Mouse (Mus musculus) gonadal fat pad, adult 2 months (tissue): Measurements from ENCODE around the gene Klf3. TPM values are rescaled to one million over a fixed set of nuclear protein-coding genes. Genes with fewer than 3 reads are reported as not detected.

Experiments used
- DNase-seq: peaks from one replicate; pipeline ENCODE4 v3.0.0-alpha.2; 2012; ENCODE audit warnings: low read depth
- polyA plus RNA-seq: library from polyadenylated mRNA; depleted of rRNA; stranded (reverse); fragments of >200 nt; gene quantifications from 2 replicates; pipeline ENCODE4 v1.2.3, GENCODE M21; 2012

The Klf3 gene
- polyA plus RNA-seq, 1 experiment, result 54.7 TPM

- no peak for DNase-seq
Measured at GRCm38 (mm10) chr5:64809864-64810263, 6.7 kb downstream of the Klf3 start.

GRCm38 (mm10) chr5:64810860-64811499, 7.8 kb downstream of the Klf3 start:
- DNase-seq, result no peak

- no peak for DNase-seq
Measured at GRCm38 (mm10) chr5:64811500-64812123, 8.4 kb downstream of the Klf3 start.

- DNase-seq, result no peak
Measured at GRCm38 (mm10) chr5:64812124-64812982, 9.2 kb downstream of the Klf3 start.

GRCm38 (mm10) chr5:64812983-64813304, 9.8 kb downstream of the Klf3 start:
- DNase-seq, result no peak

GRCm38 (mm10) chr5:64813361-64813760, 10.2 kb downstream of the Klf3 start:
- no peak for DNase-seq

- DNase-seq, result no peak
Measured at GRCm38 (mm10) chr5:64814416-64814815, 11.2 kb downstream of the Klf3 start.

GRCm38 (mm10) chr5:64815631-64816030, 12.4 kb downstream of the Klf3 start:
- DNase-seq, result no peak

GRCm38 (mm10) chr5:64816290-64816973, 13.2 kb downstream of the Klf3 start:
- no peak for DNase-seq

GRCm38 (mm10) chr5:64816974-64817296, 13.7 kb downstream of the Klf3 start:
- DNase-seq, result no peak

GRCm38 (mm10) chr5:64819390-64819789, 16.2 kb downstream of the Klf3 start:
- DNase-seq, result no peak

- DNase-seq, result no peak
Measured at GRCm38 (mm10) chr5:64820138-64820537, 16.9 kb downstream of the Klf3 start.

- no peak for DNase-seq
Measured at GRCm38 (mm10) chr5:64821294-64821693, 18.1 kb downstream of the Klf3 start.

GRCm38 (mm10) chr5:64821964-64822363, 18.8 kb downstream of the Klf3 start:
- DNase-seq, result no peak

- no peak for DNase-seq
Measured at GRCm38 (mm10) chr5:64823431-64823830, 20.2 kb downstream of the Klf3 start.

GRCm38 (mm10) chr5:64824765-64825164, 21.6 kb downstream of the Klf3 start:
- DNase-seq, result no peak

- DNase-seq, result no peak
Measured at GRCm38 (mm10) chr5:64825496-64825895, 22.3 kb downstream of the Klf3 start.

GRCm38 (mm10) chr5:64827151-64827550, 24.0 kb downstream of the Klf3 start:
- no peak for DNase-seq

GRCm38 (mm10) chr5:64828314-64828713, 25.1 kb downstream of the Klf3 start:
- no peak for DNase-seq

- no peak for DNase-seq
Measured at GRCm38 (mm10) chr5:64829606-64830005, 26.4 kb downstream of the Klf3 start.

- DNase-seq, result no peak
Measured at GRCm38 (mm10) chr5:64830773-64831172, 27.6 kb downstream of the Klf3 start.

GRCm38 (mm10) chr5:64833410-64833809, 30.2 kb downstream of the Klf3 start:
- DNase-seq, result no peak
